Mouse (Mus musculus): ENCODE measurements around the gene Galnt5. TPM values are rescaled to one million over a fixed set of nuclear protein-coding genes. Genes with fewer than 3 reads are reported as not detected.

Gene Galnt5
- total RNA-seq (2014; rRNA removed) (0.05 TPM in 1 of 2 replicates, not detected in the other), polyA plus RNA-seq (2015; fragmentation: Nextera tagmentation; extraction: Ambion mirVana) (not detected in 2 replicates)

GRCm38 (mm10) chr2:57997752-57998430 lies at the start of gene Galnt5:
Galnt5 (plus strand) TSS chr2:57997884.
- H3K27ac ChIP-seq (ENCODE audit: low read depth, low read length): no peak within 1 kb of the TSS
- H3K9me3 ChIP-seq (ENCODE audit: low read length): no peaks in the 10 kb centered on the region
- no peaks in the 10 kb centered on the region for H3K4me1 ChIP-seq (ENCODE audit: insufficient read depth, low read length)
- no peaks in the 10 kb centered on the region for H3K36me3 ChIP-seq (ENCODE audit: insufficient read depth, low read length)
- H3K4me3 ChIP-seq (ENCODE audit: low read depth, low read length): no peak within 1 kb of the TSS
- no peak within 1 kb of the TSS for H3K4me2 ChIP-seq (ENCODE audit: low read depth, low read length, poor library complexity, severe bottlenecking)
- WGBS: 74% methylated on average over 12 of the region's 12 CpGs
- DNase-seq (ENCODE audit: low spot score): no peak
- no peaks in the 10 kb centered on the region for H3K27me3 ChIP-seq (ENCODE audit: insufficient read depth, low read length)
- no peak for ATAC-seq (ENCODE audit: low FRiP score)
- no peak within 1 kb of the TSS for H3K9ac ChIP-seq (replicated peaks; ENCODE audit: low read length, poor library complexity, severe bottlenecking)
- TF ChIP-seq CTCF (IDR thresholded peaks at IDR 0.05): no peak

- no peaks in the 10 kb centered on the region for H3K9me3 ChIP-seq (ENCODE audit: low read length)
- H3K4me3 ChIP-seq (ENCODE audit: low read depth, low read length): no peak overlapping the region
- no peaks in the 10 kb centered on the region for H3K27me3 ChIP-seq (ENCODE audit: insufficient read depth, low read length)
- DNase-seq (ENCODE audit: low spot score) (no peak), ATAC-seq (ENCODE audit: low FRiP score) (no peak)
- WGBS: 64% methylated on average over 2 of the region's 2 CpGs
- no peak overlapping the region for H3K9ac ChIP-seq (replicated peaks; ENCODE audit: low read length, poor library complexity, severe bottlenecking)
- no peak overlapping the region for H3K4me2 ChIP-seq (ENCODE audit: low read depth, low read length, poor library complexity, severe bottlenecking)
- TF ChIP-seq CTCF (IDR thresholded peaks at IDR 0.05): no peak
- no peaks in the 10 kb centered on the region for H3K4me1 ChIP-seq (ENCODE audit: insufficient read depth, low read length)
- H3K36me3 ChIP-seq (ENCODE audit: insufficient read depth, low read length): no peaks in the 10 kb centered on the region
- H3K27ac ChIP-seq (ENCODE audit: low read depth, low read length): no peak overlapping the region
Observed at GRCm38 (mm10) chr2:57951620-57952019, 46.1 kb upstream of the Galnt5 start.

GRCm38 (mm10) chr2:57960786-57961185 lies 36.9 kb upstream of the Galnt5 start:
- 86% methylated on average over 5 of the region's 5 CpGs for WGBS
- Histone ChIP-seq H3K4me1 (ENCODE audit: insufficient read depth, low read length) (no peaks in the 10 kb centered on the region), H3K9me3 (ENCODE audit: low read length) (no peaks in the 10 kb centered on the region), H3K27ac (ENCODE audit: low read depth, low read length) (no peak overlapping the region), H3K9ac (replicated peaks; ENCODE audit: low read length, poor library complexity, severe bottlenecking) (no peak overlapping the region), H3K4me2 (ENCODE audit: low read depth, low read length, poor library complexity, severe bottlenecking) (no peak overlapping the region), H3K36me3 (ENCODE audit: insufficient read depth, low read length) (no peaks in the 10 kb centered on the region), H3K4me3 (ENCODE audit: low read depth, low read length) (no peak overlapping the region), H3K27me3 (ENCODE audit: insufficient read depth, low read length) (no peaks in the 10 kb centered on the region)
- no peak for ATAC-seq (ENCODE audit: low FRiP score)
- TF ChIP-seq CTCF (IDR thresholded peaks at IDR 0.05): no peak
- no peak for DNase-seq (ENCODE audit: low spot score)

DNA sequence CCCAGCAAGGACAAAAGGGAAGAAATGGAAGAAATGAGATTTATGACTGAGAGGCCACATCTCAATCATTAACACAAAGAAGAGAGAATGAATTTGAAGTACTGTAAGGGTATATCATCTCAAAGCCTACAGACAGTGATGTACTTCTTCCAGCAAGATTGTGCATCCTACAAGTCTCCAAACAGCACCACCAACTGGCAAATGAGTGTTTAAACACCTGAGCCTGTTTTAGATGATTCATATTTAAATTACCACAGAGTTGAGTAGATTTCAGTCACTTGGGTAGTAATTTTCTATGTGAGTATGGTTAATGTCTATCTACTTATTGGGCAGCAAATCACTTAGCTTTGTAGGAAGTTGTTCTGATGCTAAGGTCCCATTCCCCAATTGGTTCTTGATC lies 15.4 kb upstream of the Galnt5 start:
- no peak overlapping the region for H3K9ac ChIP-seq (replicated peaks; ENCODE audit: low read length, poor library complexity, severe bottlenecking)
- no peaks in the 10 kb centered on the region for H3K9me3 ChIP-seq (ENCODE audit: low read length)
- no peak for TF ChIP-seq CTCF (IDR thresholded peaks at IDR 0.05)
- H3K4me2 ChIP-seq (ENCODE audit: low read depth, low read length, poor library complexity, severe bottlenecking): no peak overlapping the region
- no peak overlapping the region for H3K27ac ChIP-seq (ENCODE audit: low read depth, low read length)
- no peaks in the 10 kb centered on the region for H3K27me3 ChIP-seq (ENCODE audit: insufficient read depth, low read length)
- no peaks in the 10 kb centered on the region for H3K4me1 ChIP-seq (ENCODE audit: insufficient read depth, low read length)
- H3K4me3 ChIP-seq (ENCODE audit: low read depth, low read length): no peak overlapping the region
- DNase-seq (ENCODE audit: low spot score) (no peak), ATAC-seq (ENCODE audit: low FRiP score) (no peak)
- H3K36me3 ChIP-seq (ENCODE audit: insufficient read depth, low read length): no peaks in the 10 kb centered on the region

GRCm38 (mm10) chr2:57991084-57991483 lies 6.6 kb upstream of the Galnt5 start:
- DNase-seq (ENCODE audit: low spot score): peak; percentile 8
- Histone ChIP-seq H3K27me3 (ENCODE audit: insufficient read depth, low read length) (no peaks in the 10 kb centered on the region), H3K4me1 (ENCODE audit: insufficient read depth, low read length) (no peaks in the 10 kb centered on the region), H3K4me2 (ENCODE audit: low read depth, low read length, poor library complexity, severe bottlenecking) (no peak overlapping the region), H3K36me3 (ENCODE audit: insufficient read depth, low read length) (no peaks in the 10 kb centered on the region), H3K9me3 (ENCODE audit: low read length) (no peaks in the 10 kb centered on the region), H3K27ac (ENCODE audit: low read depth, low read length) (no peak overlapping the region), H3K9ac (replicated peaks; ENCODE audit: low read length, poor library complexity, severe bottlenecking) (no peak overlapping the region), H3K4me3 (ENCODE audit: low read depth, low read length) (no peak overlapping the region)
- TF ChIP-seq CTCF (IDR thresholded peaks at IDR 0.05): no peak
- 91% methylated on average over 2 of the region's 2 CpGs for WGBS
- no peak for ATAC-seq (ENCODE audit: low FRiP score)

DNA sequence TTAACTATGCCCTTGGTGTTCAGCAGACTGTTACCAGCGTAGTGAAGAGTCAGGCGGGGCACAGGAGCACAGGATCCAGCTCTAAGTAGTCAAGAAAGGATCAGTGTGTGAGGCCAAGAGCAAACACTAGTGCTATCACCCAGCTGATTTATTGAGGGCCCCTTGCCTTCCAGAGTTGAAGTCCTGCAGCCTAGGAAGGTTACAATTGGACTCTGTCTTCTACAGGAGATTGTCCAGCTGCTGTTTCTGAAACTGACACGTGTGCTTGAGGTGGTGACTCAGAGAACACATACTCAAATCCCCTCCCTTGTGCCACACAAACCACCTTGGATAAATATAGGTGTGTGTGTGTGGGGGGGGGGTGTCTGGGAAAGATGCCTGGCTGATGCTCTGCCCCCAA lies 3.8 kb downstream of the Galnt5 start:
- no peak for TF ChIP-seq CTCF (IDR thresholded peaks at IDR 0.05)
- Histone ChIP-seq H3K4me2 (ENCODE audit: low read depth, low read length, poor library complexity, severe bottlenecking) (no peak overlapping the region), H3K27ac (ENCODE audit: low read depth, low read length) (no peak overlapping the region), H3K36me3 (ENCODE audit: insufficient read depth, low read length) (no peaks in the 10 kb centered on the region), H3K4me3 (ENCODE audit: low read depth, low read length) (no peak overlapping the region), H3K4me1 (ENCODE audit: insufficient read depth, low read length) (no peaks in the 10 kb centered on the region), H3K9me3 (ENCODE audit: low read length) (no peaks in the 10 kb centered on the region), H3K9ac (replicated peaks; ENCODE audit: low read length, poor library complexity, severe bottlenecking) (no peak overlapping the region), H3K27me3 (ENCODE audit: insufficient read depth, low read length) (no peaks in the 10 kb centered on the region)
- WGBS: 83% methylated on average over 3 of the region's 3 CpGs
- no peak for DNase-seq (ENCODE audit: low spot score)
- ATAC-seq (ENCODE audit: low FRiP score): no peak

All from midbrain, postnatal 0 days (tissue).